Mouse (Mus musculus) brain, embryonic 14.5 days (tissue): ENCODE results near the gene Scube2. TPM values are rescaled to one million over a fixed set of nuclear protein-coding genes. Genes with fewer than 3 reads are reported as not detected.

ENCODE experiments used
- DNase-seq: peaks from one replicate; pipeline ENCODE4 v3.0.0-alpha.2; 2011; ENCODE audit warnings: low read depth
- CTCF ChIP-seq: fragments of 200-500 bp; IDR thresholded peaks from 2 replicates; pipeline ENCODE4 v1.5.1; 2012; ENCODE audit warnings: inconsistent platforms, mild to moderate bottlenecking, moderate library complexity, borderline replicate concordance; ENCODE audit not compliant: insufficient read depth, insufficient read length; ENCODE audit errors: extremely low read depth
- POLR2A ChIP-seq: fragments of 200-500 bp; IDR thresholded peaks from 2 replicates; pipeline ENCODE4 v1.6.1; 2012; ENCODE audit warnings: mild to moderate bottlenecking, inconsistent platforms, borderline replicate concordance; ENCODE audit not compliant: poor library complexity, insufficient read depth, insufficient read length, severe bottlenecking; ENCODE audit errors: extremely low read depth
- polyA plus RNA-seq: library from polyadenylated mRNA; depleted of rRNA; stranded (reverse); fragments of >200 nt; gene quantifications from 2 replicates; pipeline ENCODE4 v1.2.3, GENCODE M21; 2012

The Scube2 gene
- polyA plus RNA-seq, 1 experiment, result 1.5 TPM

DNA sequence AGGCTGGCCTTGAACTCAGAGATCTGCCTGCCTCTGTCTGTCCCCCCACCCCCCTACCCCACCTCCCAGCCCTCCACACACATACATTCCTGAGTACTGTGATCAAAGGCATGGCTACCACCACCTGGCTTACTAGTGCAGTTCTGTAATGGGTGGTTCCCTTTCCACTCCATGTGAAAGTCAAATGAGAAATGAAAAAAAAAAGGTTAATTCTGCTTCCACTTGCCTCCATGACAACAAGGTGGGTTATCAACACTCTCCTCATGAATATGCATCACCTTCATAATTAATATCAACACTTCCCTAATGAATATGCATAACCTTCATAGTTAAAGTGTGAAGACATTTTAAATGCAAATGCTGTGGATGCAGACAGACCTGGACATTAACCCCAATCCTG is 9.6 kb upstream of the Scube2 start:
- DNase-seq, result peak; percentile 66

DNA sequence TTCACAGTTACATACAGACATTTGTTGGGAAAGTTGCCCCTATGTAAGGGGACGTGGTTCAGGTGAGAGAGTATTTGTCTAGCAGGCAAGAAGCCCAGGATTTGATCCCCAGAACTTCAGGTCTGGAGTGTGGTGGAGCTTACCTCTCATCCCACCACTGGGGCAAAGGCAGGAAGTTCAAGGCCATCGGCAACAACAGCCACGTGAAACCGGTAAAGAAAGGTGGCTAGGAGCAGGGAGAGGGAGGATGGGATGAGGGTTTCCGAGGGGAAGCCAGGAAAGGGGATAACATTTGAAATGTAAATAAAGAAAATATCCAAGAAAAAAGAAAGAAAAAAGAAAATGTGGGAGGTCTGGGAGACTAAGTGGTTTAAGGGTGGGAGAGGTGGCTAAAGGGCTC is 7.7 kb upstream of the Scube2 start:
- no peak for TF ChIP-seq POLR2A
- no peak for TF ChIP-seq CTCF
- no peak for DNase-seq

More for the DNA sequence above, 9.6 kb upstream of the Scube2 start:
- TF ChIP-seq CTCF (no peak), POLR2A (no peak)

DNA sequence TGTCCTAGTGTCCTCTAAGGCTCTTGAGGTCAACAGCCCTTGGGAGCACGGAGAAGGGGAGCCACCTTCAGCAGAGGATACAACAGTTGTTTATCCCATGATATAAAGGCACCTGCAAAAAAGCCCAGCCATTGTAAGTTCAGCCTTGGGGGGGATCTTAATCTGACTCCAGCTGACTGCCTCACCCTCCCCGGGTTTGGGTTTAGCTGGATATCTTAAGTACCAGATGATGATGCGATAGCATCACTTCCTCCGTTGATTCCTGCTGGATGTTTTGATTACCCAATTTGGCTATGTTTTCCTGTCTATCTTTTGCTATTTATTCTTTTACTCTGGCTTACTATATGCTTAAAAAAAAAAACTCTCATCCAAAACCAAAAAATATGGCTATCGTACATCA is 5.8 kb upstream of the Scube2 start:
- TF ChIP-seq CTCF, result no peak
- no peak for TF ChIP-seq POLR2A
- DNase-seq, result no peak

DNA sequence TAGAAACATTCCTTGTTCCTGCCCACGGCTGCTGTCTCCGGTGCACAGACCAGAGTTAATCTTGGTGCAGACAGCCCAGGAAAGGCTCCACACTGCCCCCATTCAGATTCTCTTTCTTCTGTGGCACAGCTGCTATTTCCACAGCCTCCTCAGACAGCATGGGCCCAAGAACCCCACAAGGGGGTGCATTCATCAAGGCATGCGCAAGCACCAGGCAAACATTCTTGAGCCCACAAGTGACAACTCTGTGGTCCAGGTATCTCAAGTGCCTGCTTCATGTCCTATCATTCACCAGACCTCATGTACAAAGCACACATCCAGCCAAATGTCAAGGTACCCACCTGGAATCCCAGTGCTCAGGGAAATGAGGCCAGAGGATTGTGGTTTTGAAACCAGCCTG is 3.0 kb upstream of the Scube2 start:
- peak; percentile 66 for DNase-seq
- TF ChIP-seq POLR2A, result no peak
- TF ChIP-seq CTCF, result peak; percentile 42; the same call in 1 of the 2 replicates

DNA sequence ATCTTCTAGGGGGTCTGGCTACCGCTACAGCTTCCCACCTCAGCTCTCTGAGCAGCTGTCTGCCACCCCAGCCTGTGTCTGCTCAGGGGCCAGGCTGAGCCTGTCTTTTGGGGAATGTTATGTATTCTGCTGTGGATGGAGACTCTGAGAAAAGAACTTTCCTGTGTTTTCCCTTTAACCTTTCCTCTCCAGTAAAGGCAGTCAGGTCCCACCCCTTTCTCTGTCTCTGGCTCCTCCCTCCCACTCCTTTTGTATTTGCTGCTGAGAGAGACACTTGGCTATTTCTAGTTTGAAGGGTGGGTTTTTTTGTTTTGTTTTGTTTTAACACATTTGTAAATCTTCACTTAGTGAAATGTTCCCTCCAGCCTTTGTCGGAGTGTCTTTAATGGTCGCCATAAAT is 1.2 kb upstream of the Scube2 start:
- DNase-seq, result peak; percentile 13
- no peak for TF ChIP-seq CTCF

DNA sequence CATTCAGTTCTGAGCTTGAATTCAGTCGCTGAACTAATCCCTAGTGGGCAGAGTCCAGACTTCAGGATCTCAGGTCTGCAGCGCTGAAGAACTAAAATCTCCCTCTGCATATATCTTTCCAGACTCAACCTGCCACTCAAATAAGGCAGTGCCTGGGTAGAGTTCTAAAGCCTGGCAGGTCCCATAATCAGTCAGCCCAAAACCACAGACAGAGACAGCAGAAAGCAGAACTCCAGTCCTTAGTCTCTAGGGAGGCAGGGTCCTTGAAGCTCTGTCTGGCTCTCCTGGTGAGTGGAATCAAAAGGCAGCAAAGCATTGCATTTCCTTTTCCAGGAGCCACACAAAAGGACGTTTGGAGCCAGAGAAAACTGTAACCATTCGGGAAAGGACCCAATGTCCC is 1.9 kb downstream of the Scube2 start:
- TF ChIP-seq CTCF, result no peak
- TF ChIP-seq POLR2A, result no peak
- no peak for DNase-seq

DNA sequence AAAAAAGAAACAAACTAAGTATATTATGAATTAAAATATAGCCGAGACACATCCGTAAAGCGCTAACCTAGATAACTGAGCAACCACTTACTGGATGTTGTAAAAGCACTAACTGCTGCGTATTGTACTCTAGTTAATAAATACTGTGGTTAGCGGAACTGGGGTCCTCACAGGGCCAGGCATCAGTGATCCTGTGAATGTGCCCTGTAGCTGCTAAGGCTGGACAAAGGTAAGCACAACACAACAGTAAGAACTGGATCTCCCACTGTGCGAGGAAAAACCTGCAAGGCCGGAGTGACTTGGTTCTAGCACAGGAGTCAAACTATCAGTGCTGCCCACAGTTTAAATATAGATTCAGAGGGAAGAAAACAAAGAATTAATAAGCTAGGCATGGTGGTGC is 5.3 kb downstream of the Scube2 start:
- DNase-seq, result no peak
- TF ChIP-seq CTCF (no peak), POLR2A (no peak)

DNA sequence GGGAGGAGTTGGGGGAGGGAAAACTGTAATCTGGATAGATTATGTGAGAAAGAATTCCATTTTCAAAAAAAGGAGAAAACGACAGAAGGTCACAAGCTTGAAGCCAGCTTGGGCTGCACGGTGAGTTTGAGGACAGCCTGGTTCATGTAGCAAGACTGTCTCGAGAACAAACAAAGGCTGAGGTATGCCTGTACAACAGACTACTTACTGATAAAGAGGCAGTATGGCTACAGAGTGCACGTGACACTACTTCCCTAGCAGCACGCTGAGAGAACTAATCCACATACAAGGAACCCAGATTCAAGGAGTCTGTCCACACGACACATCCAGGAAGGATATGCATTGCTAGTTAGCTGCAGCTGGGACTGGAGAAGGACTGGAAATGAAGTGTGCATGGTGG is 6.1 kb downstream of the Scube2 start:
- TF ChIP-seq POLR2A, result no peak
- TF ChIP-seq CTCF, result no peak
- DNase-seq, result no peak

DNA sequence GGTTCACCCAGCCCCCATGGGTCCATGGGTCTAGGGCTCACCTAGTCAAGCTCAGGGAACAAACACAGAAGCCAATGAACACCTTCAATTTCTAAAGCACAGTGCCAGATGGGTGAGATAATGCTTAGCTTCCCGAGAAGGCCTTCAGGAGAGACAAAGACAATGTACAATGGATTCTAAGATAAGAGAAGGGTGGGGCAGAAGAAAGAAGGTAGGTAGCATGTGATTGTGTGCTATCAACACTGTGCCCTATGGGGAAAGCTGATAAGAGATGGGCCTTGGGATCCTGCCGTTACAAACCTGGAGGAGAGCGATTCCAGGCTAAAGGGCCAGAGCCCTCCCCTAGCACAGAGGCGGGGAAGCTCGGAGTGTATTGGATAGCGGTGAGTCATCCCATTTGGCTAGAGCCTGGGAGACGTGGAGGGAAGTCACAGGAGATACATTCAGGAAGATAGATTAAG is 12.7 kb downstream of the Scube2 start:
- DNase-seq, result no peak
- TF ChIP-seq POLR2A (no peak), CTCF (no peak)

DNA sequence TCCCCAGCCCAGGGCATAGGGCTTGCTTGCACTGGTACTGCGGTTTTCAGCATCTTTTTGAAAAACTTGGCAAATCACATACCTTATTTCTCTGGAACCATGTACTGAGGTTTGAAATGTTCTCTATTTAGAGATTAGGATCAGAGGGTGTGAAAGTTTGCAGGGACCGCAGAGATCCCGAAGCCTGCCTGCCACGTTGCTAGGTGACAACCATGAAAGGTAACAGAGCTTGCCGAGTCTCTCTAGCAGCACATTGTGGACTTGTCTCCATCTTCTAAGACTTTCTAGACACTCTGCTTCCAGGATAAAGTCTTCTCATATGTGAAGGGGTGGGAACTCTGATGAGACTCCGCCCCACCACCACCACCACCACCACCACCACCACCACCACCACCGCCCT is 13.5 kb downstream of the Scube2 start:
- no peak for TF ChIP-seq POLR2A
- no peak for TF ChIP-seq CTCF
- no peak for DNase-seq

DNA sequence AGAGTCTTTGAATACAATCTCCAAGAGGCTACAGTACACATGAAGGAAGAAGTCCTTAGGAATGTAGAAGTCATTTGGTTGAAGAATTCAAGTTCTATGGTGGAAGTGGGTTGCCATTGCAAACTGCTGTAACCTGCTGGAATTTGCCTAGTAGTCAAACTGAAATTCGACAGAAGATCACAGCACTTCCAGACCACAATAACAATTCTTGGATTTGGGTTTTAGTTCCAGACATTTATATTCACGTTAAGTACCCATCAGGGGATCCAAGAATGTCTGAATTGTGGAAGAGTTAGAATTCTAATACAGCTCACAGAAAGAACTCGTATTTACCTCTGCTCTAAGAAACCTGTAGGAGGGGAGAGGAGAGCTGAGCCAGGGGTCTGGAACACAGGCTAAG is 14.9 kb downstream of the Scube2 start:
- no peak for DNase-seq
- TF ChIP-seq POLR2A (no peak), CTCF (no peak)

DNA sequence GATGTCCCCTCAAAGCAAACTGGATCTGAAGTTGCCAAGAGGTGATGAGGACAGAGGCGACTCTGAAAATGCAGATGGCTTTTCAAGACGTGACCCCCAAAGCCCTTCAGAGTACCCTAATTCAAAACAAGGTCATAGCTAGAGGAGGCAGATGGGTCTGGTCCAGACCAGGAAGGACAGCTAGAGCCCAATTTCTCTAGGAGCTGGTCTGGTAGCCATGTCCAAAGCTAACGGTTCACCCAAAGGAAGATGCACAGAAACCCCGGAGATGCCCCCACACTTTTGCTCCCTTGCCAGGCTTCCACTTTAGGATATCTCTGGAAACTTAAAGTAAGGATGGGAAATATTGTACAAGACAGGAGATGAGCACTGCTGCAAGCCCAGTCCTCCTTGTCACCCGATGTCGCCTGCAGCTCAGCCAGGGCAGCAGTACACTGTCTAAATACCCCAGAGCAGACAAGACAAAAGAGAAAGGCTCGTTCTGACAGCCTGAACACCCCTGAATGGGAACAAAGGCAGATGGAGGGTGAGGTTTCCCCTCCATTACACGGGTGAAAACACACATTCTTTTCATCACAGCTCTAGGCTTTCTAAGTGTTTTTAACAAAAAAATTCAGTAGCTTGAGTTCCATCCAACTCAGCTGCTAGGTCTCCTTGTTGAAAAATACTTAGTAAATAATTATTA is 15.6 kb downstream of the Scube2 start:
- peak; percentile 75 for DNase-seq
- no peak for TF ChIP-seq CTCF
- no peak for TF ChIP-seq POLR2A

DNA sequence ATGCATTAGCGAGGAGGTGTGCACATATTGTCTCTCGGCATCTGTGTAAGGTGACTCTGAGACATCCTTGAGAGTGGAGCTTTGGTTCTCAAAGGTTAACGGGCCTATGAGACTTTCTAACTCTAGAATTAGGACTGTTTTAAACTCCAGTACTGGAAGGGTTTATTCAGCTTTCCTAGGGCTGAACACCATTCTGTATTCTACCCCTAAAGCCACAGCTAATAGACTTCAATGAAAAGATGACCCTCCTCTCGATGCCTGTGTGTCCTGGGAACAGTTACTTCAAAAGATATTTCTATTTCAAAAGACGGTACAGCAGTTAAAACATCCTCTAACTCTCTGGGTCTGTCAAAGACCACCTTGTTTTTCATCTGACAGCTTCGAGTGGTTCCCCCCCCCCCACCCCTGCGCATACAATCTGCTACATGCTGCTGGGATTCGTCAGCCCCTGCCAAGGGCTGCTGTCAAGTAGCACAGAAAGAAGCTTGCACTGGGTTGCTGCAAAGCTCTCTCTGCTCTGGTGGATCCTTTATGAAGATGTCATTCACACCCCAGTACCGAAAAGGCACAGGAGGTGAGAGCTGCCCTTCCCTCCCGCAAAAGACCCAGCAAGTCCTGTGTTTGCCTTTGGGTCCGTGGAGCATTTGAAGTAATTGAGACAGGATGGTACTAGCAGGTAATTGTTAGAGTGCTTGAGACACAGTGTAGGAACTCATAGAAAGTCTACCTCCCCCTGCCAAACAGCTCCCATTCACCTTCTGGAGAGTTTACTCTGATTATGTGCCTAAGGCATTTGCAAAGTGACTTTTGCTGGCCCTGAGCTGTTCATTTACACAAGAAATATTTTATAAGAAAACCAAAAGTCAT is 16.4 kb downstream of the Scube2 start:
- TF ChIP-seq POLR2A, result no peak
- no peak for TF ChIP-seq CTCF
- peak; percentile 85 for DNase-seq
